Mouse (Mus musculus) testis, postnatal 10 days (tissue): Measurements from ENCODE around the gene Ppard.

Source experiments
- DNase-seq: peaks from one replicate; pipeline ENCODE4 v3.0.0; 2021; ENCODE audit warnings: low spot score

The Ppard gene

GRCm38 (mm10) chr17:28224615-28225014 lies 7.9 kb upstream of the Ppard start:
- DNase-seq: no peak

DNA sequence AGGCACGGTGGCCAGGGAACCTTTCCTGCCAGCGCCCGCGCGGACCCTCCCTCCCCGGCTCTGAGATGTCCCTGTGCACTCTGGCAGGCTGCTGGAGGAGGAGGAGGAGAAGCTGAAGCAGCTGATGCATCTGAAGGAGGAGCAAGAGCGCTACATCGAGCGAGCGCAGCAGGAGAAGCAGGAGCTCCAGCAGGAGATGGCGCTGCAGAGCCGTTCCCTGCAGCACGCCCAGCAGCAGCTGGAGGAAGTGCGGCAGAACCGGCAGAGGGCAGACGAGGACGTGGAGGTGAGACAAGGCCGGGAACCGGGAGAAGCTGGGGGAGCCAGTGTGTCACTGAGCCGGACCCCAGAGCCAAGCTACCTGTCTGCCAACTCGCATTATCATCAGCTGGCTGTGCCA lies 6.5 kb upstream of the Ppard start:
- peak; percentile 97 for DNase-seq

DNA sequence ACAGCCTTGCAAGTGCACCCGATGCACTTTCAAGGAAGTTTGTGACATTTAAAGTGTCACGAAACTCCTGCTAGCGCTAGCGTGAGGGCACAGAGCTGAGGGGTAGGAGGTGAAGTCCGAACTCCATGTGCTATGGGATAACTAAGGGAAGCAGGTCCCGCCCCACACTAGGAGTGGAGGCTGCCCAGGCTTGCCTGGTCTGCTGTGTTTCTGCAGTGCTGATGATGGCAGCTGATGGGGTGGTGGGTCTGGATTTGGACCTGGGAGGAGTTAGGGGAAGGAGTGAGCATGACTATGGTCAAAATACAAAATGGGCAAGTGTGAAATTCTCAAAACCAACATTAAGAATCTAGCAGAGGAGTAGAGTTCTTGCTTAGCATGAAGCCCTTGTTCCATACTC lies 2.0 kb upstream of the Ppard start:
- no peak for DNase-seq

DNA sequence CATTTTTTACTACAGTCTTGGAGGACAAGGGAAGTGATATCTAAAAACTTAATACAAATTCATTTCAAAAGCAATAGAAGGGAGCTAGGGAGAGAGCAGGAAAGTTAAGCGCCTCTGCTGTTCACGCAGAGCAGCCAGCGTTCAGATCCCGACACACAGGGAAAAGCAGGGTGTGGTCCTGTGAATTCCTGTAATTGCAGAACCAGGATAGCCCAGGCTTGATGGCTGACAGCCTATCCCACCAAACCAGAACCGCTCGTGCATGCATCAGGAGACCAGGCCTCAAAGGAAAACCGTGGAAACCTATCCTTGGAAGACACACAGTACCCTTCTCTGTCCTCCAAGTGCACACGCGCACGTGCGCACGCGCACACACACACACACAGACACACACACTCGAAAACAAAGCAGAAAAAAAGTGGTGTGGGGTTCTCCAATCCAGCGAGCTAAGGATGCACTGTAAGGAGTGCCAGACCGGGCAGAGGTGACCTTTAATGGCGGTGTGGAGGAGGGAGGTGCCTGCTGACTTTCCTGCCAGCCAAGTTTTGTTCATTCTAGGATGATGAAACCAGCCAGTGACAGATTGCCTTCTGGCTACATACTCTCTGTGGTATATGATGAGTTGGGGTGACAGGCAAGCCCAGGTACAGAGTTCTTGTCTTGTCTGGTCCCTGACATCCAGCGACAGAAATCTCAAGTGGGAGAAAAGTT lies 1.3 kb upstream of the Ppard start:
- DNase-seq: no peak

- no peak for DNase-seq
These were observed 711 bp downstream of the Ppard start for GRCm38 (mm10) chr17:28233091-28233731.

DNA sequence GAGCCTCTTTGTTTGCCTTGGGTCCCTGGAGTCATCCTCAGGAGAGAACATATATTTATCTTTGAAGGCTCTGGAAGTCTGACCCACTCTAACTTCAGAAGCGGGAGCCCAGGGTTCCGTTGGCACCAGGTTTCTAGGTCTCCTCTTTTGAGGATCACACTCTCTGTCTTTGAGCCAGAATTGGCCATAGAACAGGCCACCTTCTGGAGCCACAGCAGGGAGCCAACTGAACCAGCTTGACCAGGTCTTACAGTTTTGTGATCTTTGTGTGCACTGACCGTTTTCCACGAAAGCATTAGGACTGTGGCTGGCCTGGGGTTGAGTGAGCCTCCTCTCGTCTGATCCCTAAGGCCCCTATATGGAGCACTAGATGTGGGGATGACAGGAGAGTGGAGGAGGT lies 2.1 kb downstream of the Ppard start:
- no peak for DNase-seq

DNA sequence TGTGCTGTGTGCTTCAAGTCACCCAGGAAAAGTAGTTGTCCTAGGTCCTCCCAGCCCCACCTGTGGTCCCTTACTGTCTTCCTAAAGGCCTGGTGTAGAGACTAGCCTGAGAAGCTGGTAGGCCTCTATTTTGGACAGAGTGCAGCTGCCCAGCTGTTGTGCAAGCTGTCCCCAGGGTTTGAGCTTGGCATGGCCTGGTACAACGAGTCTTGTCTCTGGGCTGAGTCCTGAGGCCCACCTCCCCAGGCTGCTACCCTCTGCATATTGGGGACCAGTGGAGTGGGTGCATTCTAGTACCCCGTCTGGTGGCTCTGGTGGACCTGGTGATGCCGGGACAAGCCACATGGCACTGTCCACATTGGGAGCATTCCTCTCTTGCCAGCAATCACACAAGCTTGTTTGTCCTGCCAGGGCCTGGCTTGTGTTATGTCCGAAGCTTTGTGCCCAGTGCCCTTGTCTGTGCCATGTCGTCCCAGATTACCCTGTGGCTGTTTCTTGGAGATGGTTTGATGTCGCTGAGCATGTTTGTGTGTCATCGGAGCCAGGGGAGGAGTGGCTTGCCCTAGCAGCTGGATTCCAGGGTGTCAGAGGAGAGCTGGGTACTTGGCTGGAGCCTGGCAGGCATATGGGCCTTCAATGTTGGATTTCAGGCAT lies 3.6 kb downstream of the Ppard start:
- DNase-seq: no peak

DNA sequence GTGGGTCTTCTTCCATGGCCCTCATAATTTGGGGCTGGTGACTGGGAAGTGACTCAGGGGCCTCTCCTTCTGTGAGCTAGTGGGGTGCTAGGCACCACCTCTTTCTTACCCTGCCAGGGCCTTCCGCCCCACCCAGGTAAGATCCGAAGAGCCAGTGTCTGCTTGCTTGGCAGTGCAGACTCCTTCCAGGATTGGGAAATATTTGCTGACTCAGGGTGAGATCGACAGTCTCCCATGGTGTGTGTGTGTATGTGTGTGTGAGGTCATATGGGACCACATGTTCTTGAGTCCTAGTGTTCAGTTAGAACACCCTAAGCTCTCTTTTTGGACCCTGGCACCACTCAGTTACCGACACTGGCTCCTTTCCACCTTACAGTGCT lies 4.1 kb downstream of the Ppard start:
- no peak for DNase-seq

DNA sequence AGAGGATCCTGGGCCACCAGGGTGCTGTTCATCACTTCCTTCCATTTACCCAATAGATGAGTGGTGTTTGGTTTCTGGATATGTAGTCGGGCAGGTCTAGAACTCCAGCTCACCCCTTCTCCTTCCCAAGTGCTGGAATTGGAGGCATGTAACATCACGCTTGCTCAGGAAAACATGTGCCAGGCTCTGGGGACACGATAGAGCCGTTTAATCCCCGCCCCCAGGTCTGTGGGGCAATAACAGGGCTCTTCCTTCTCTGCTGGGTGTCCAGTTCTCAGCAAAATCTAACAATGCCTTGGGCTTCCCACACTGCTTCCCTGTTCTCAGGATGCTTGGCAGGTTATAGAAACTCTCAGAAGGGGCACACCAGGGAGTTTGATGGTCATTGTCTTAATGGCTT lies 4.9 kb downstream of the Ppard start:
- no peak for DNase-seq

GRCm38 (mm10) chr17:28237874-28238273 lies 5.4 kb downstream of the Ppard start:
- DNase-seq: no peak

DNA sequence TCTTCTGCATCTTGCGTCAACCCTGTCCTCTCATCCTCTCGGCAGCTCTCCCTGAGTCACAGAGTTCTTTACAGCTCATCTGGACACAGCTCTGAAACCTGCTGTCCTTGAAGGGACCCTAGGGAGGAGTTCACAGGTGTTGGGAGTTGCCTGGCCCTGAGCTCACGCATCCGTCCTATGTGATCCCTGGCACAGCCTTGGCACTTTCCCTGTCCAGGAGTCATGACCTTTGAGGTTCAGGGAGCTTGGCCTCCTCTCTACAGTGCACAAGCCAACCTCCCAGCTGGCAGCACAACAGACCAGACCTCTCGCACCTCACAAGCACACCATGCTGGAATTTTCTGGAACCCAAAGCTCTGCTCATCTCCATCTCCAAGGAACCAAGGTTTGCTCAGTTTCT lies 8.3 kb downstream of the Ppard start:
- DNase-seq: no peak

- no peak for DNase-seq
These were observed 9.8 kb downstream of the Ppard start for GRCm38 (mm10) chr17:28242296-28242695.

DNA sequence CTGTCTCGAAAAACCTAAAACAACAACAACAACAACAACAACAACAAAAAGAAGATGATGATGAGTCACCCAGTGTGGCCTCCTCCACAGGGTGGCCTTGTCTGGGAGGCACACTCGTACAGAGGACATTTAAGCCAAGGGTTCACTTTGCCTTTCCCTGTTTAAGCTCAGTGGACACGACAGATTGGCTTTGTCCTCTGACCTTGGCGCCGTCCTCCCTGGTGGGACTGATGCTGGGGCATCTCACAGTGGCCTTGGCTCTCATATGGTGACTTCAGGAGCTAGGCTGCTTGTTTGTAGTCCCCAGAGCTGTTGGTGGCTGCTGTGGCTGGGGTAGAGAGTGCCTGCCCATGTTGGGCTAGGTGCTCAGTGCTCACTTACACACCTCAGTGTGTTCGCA lies 11.7 kb downstream of the Ppard start:
- DNase-seq: no peak

GRCm38 (mm10) chr17:28244714-28245113 lies 12.2 kb downstream of the Ppard start:
- no peak for DNase-seq

DNA sequence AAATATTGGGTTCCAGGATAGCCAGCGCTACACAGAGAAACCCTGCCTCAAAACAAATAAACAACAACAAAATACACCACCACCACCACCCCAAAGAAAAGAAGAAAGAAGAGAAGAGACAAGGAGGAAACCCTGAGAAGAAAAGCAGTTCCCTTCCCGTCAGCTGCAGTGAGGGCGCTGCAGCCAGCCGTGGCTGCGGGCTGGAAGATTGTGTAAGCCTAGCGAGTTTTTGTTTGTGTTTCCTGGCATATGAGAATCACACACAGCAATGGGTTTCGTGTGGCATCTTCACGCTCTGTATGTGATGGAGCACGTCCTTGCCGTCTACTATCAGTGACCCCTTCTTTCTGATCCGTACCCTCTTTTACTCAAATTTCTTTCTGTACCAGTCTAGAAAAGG lies 14.1 kb downstream of the Ppard start:
- DNase-seq: no peak

DNA sequence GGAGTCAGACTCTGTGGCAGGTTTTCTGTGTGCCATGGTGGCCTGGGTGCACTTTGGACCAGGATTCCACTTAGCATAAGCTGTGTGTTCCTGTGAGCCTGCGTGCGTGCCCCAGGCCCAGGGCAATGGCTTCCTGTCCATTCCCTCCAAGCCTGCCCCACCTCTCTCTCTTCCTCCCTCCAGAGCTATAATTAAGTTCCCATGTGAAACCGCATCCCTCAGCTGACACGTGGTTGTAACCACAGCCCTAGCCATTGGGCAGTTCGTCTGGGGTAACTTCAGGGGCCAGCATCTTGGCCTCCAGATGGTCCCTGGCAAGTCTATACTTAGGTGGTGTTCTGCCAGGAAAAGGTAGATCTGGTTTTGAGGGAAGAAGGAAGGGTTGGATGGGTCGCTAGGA lies 15.1 kb downstream of the Ppard start:
- DNase-seq: no peak

GRCm38 (mm10) chr17:28249062-28249461 lies 16.6 kb downstream of the Ppard start:
- no peak for DNase-seq

GRCm38 (mm10) chr17:28251579-28252280 lies 19.2 kb downstream of the Ppard start:
- DNase-seq: no peak

GRCm38 (mm10) chr17:28252281-28252648 lies 19.8 kb downstream of the Ppard start:
- DNase-seq: no peak

- DNase-seq: no peak
These were observed 20.7 kb downstream of the Ppard start for GRCm38 (mm10) chr17:28253216-28253615.

DNA sequence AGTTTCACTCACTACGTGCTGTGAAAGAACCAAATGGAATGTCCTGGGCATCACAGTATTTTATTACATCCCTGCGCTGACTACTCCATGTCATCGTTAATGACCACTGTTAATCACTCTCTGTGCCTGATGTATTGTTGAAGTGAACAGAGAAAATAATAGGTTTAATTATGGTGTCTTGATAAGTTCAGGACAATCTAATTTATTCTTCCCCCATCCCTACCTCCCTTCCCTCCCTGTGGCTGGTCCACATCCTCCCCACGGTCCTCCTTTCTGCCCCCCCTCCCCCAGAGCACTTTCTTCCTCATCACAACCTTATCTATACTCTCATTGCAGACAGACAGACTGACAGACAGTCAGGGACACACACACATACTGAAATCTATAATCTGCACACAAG lies 22.3 kb downstream of the Ppard start:
- DNase-seq: no peak

DNA sequence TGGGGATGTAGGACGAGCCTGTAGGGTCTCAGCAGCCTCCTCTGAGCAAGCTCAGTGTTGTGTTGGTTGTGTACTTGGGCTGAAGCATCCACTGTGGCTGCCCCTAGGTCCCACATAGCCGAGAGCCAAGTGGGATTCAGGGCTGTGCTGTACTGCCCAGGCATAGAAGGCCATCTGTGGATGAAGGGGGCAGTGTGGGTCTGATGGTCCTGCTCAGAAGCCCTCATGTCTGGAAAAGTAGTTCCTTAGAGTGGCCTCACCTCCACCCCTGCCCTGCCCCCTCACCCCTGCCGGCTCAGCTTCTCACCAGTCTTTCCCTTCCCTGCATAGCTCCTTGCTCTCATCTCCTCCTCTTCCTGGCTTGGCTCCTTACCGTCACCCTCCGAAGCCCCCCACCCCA lies 23.2 kb downstream of the Ppard start:
- DNase-seq: no peak
